Mouse (Mus musculus) midbrain, postnatal 0 days (tissue): ENCODE measurements around the gene Actr3. TPM values are rescaled to one million over a fixed set of nuclear protein-coding genes. Genes with fewer than 3 reads are reported as not detected.

Experiments used
- ATAC-seq: fragments of 200-750 bp; cut with Nextera tagmentation; 2 replicates; pipeline ENCODE4 v1.8.0; 2017; ENCODE audit warnings: moderate number of reproducible peaks, mild to moderate bottlenecking, moderate TSS enrichment, moderate library complexity; ENCODE audit not compliant: low FRiP score
- DNase-seq: peaks from one replicate; pipeline ENCODE4 v3.0.0-alpha.2; 2015; ENCODE audit warnings: low spot score
- H3K27ac ChIP-seq: fragments of 300-500 bp; sonication (generic); 2 replicates; pipeline ENCODE4 v1.5.1; 2014; ENCODE audit warnings: low read depth, mild to moderate bottlenecking, low read length, mixed read lengths
- H3K27me3 ChIP-seq: fragments of 300-500 bp; sonication (generic); 2 replicates; pipeline ENCODE4 v1.6.1; 2014; ENCODE audit warnings: low read length, control low read depth, mixed read lengths; ENCODE audit not compliant: insufficient read depth
- H3K36me3 ChIP-seq: fragments of 300-500 bp; sonication (generic); 2 replicates; pipeline ENCODE4 v1.6.1; 2014; ENCODE audit warnings: low read length, control low read depth, mixed read lengths; ENCODE audit not compliant: insufficient read depth
- H3K4me1 ChIP-seq: fragments of 300-500 bp; sonication (generic); 2 replicates; pipeline ENCODE4 v1.6.1; 2014; ENCODE audit warnings: mild to moderate bottlenecking, control low read depth, antibody characterized with exemption, low read length, mixed read lengths; ENCODE audit not compliant: insufficient read depth
- H3K4me2 ChIP-seq: fragments of 300-500 bp; sonication (generic); 2 replicates; pipeline ENCODE4 v1.6.1; 2014; ENCODE audit warnings: low read depth, mild to moderate bottlenecking, low read length, mixed read lengths; ENCODE audit not compliant: poor library complexity, severe bottlenecking
- H3K4me3 ChIP-seq: fragments of 300-500 bp; sonication (generic); 2 replicates; pipeline ENCODE4 v1.5.1; 2014; ENCODE audit warnings: low read depth, mild to moderate bottlenecking, low read length, moderate library complexity
- H3K9ac ChIP-seq: fragments of 300-500 bp; sonication (generic); replicated peaks from 2 replicates; pipeline ENCODE4 v1.6.1; 2014; ENCODE audit warnings: mild to moderate bottlenecking, low read length, moderate library complexity, mixed read lengths; ENCODE audit not compliant: poor library complexity, severe bottlenecking
- H3K9me3 ChIP-seq: fragments of 300-500 bp; sonication (generic); 2 replicates; pipeline ENCODE4 v1.6.1; 2016; ENCODE audit warnings: low read length, control low read depth
- CTCF ChIP-seq: IDR thresholded peaks from 2 replicates; pipeline ENCODE4 v1.5.1; 2016; ENCODE audit warnings: antibody characterized with exemption, mild to moderate bottlenecking
- WGBS: fragments of 180-500 bp; shearing (Covaris S2); extraction: QIAGEN DNeasy Blood & Tissue Kit; methylation state at CpG from one replicate; pipeline ENCODE4 v1.1.7; 2014; 5-methylcytosine and 5-hydroxymethylcytosine counted together
- polyA plus RNA-seq: library from polyadenylated mRNA; unstranded; fragments of >200 nt; fragmentation: Nextera tagmentation; extraction: Ambion mirVana; gene quantifications from 2 replicates; pipeline ENCODE4 v1.2.1, GENCODE M21; 2015
- total RNA-seq: library from RNA; depleted of rRNA; stranded (reverse); fragments of >200 nt; gene quantifications from 2 replicates; pipeline ENCODE4 v1.2.3, GENCODE M21; 2014; rRNA removed

Gene Actr3
- total and polyA plus RNA-seq, 2 experiments from 2014 or later: 179 to 201 TPM

- Histone ChIP-seq H3K27ac (no peak overlapping the region), H3K4me3 (no peak overlapping the region), H3K4me2 (no peak overlapping the region), H3K4me1 (no peaks in the 10 kb centered on the region), H3K9ac (no peak overlapping the region), H3K27me3 (no peaks in the 10 kb centered on the region), H3K9me3 (no peaks in the 10 kb centered on the region; the same call in 1 of the 2 replicates), H3K36me3 (no peaks in the 10 kb centered on the region)
- DNase-seq (no peak), ATAC-seq (no peak)
- 72% methylated on average over 4 of the region's 4 CpGs for WGBS
- no peak for TF ChIP-seq CTCF
Measured at GRCm38 (mm10) chr1:125351416-125352037, 84.0 kb downstream of the Actr3 start.

GRCm38 (mm10) chr1:125350843-125351242, 84.7 kb downstream of the Actr3 start:
- no peak for DNase-seq
- Histone ChIP-seq H3K4me2 (no peak overlapping the region), H3K27ac (no peak overlapping the region), H3K36me3 (no peaks in the 10 kb centered on the region), H3K9ac (no peak overlapping the region), H3K4me1 (no peaks in the 10 kb centered on the region), H3K4me3 (no peak overlapping the region), H3K9me3 (no peaks in the 10 kb centered on the region; the same call in 1 of the 2 replicates), H3K27me3 (no peaks in the 10 kb centered on the region)
- no peak for ATAC-seq
- 92% methylated on average over 5 of the region's 5 CpGs for WGBS
- TF ChIP-seq CTCF: no peak

- TF ChIP-seq CTCF: no peak
- DNase-seq (no peak), ATAC-seq (no peak)
- no peaks in the 10 kb centered on the region for H3K4me1 ChIP-seq
- WGBS: 96% methylated on average over 9 of the region's 9 CpGs
- no peak overlapping the region for H3K27ac ChIP-seq
- no peak overlapping the region for H3K4me3 ChIP-seq
- H3K9ac ChIP-seq: no peak overlapping the region
- H3K4me2 ChIP-seq: no peak overlapping the region
- no peaks in the 10 kb centered on the region; the same call in 1 of the 2 replicates for H3K9me3 ChIP-seq
- no peaks in the 10 kb centered on the region for H3K27me3 ChIP-seq
- no peaks in the 10 kb centered on the region for H3K36me3 ChIP-seq
Measured at GRCm38 (mm10) chr1:125345854-125346253, 89.7 kb downstream of the Actr3 start.

GRCm38 (mm10) chr1:125345448-125345847, 90.1 kb downstream of the Actr3 start:
- Histone ChIP-seq H3K36me3 (no peaks in the 10 kb centered on the region), H3K4me3 (no peak overlapping the region), H3K9ac (no peak overlapping the region), H3K27ac (no peak overlapping the region), H3K27me3 (no peaks in the 10 kb centered on the region), H3K9me3 (no peaks in the 10 kb centered on the region), H3K4me1 (no peaks in the 10 kb centered on the region), H3K4me2 (no peak overlapping the region)
- DNase-seq (no peak), ATAC-seq (no peak)
- no peak for TF ChIP-seq CTCF
- WGBS: 90% methylated on average over 6 of the region's 6 CpGs

GRCm38 (mm10) chr1:125343105-125343504, 92.4 kb downstream of the Actr3 start:
- H3K4me3 ChIP-seq: no peak overlapping the region
- H3K36me3 ChIP-seq: no peaks in the 10 kb centered on the region
- TF ChIP-seq CTCF: no peak
- 88% methylated on average over 2 of the region's 2 CpGs for WGBS
- no peak overlapping the region for H3K9ac ChIP-seq
- no peak overlapping the region for H3K27ac ChIP-seq
- H3K9me3 ChIP-seq: no peaks in the 10 kb centered on the region
- no peak for DNase-seq
- no peak for ATAC-seq
- H3K4me1 ChIP-seq: no peaks in the 10 kb centered on the region
- no peaks in the 10 kb centered on the region for H3K27me3 ChIP-seq
- H3K4me2 ChIP-seq: no peak overlapping the region

Other genes with a start within 250 kb of the Actr3 start
- 17.6 and 23.0 TPM in 2 replicates for gene Slc35f5, start 124.9 kb upstream of the Actr3 start, total RNA-seq
- gene Slc35f5, start 124.9 kb upstream of the Actr3 start, polyA plus RNA-seq: 28.0 and 34.8 TPM in 2 replicates
- gene Gpr39, start 241.3 kb upstream of the Actr3 start, total RNA-seq: 1.6 TPM in 1 of 2 replicates, not detected in the other
- 0.06 TPM in 1 of 2 replicates, not detected in the other for gene Gpr39, start 241.3 kb upstream of the Actr3 start, polyA plus RNA-seq